Comparison of ENCODE assay signal across 11 mouse cellular contexts in genomic region chr12:72694438-72694837, GRCm38 (mm10). TPM values are rescaled to one million over a fixed set of nuclear protein-coding genes. Genes with fewer than 3 reads are reported as not detected.
DNase-seq lines count a peak whose midpoint lies in the region; ATAC-seq and TF ChIP-seq lines count a peak whose summit lies in the region.
"Had no signal": no experiment of that assay in that cellular context is flagged by ENCODE, and none has a peak within 500 bp of the region (broad histone marks: within the 10 kb centered on the region; RNA-seq: fewer than 3 reads in every experiment).

No protein-coding gene starts in this region.

- no peak for TF ChIP-seq CTCF in stomach, postnatal 0 days (IDR thresholded peaks at IDR 0.05; ENCODE audit: low read depth)
- TF ChIP-seq CTCF in forebrain, postnatal 0 days (IDR thresholded peaks at IDR 0.05; ENCODE audit: low read depth), result no peak

- H3K27me3 ChIP-seq in hindbrain, embryonic 16.5 days (replicated peaks; ENCODE audit: control insufficient read depth, insufficient read depth, low read length), result no peaks in the 10 kb centered on the region
- no peaks in the 10 kb centered on the region for H3K27me3 ChIP-seq in hindbrain, embryonic 11.5 days (ENCODE audit: control insufficient read depth, insufficient read depth, low read length)
- H3K27me3 ChIP-seq in heart, embryonic 14.5 days (ENCODE audit: control insufficient read depth, insufficient read depth, low read length), result no peaks in the 10 kb centered on the region
- no peaks in the 10 kb centered on the region for H3K27me3 ChIP-seq in stomach, postnatal 0 days (ENCODE audit: control insufficient read depth, insufficient read depth, low read length)
- H3K27me3 ChIP-seq in forebrain, postnatal 0 days (ENCODE audit: insufficient read depth, low read length), result no peaks in the 10 kb centered on the region
- H3K27me3 ChIP-seq: forebrain, embryonic 13.5 days; liver, embryonic 15.5 days had no signal

- WGBS in hindbrain, embryonic 16.5 days, result 72% methylated on average over 12 of the region's 12 CpGs
- 80% methylated on average over 12 of the region's 12 CpGs for WGBS in hindbrain, embryonic 11.5 days
- WGBS in heart, embryonic 14.5 days, result 57% methylated on average over 12 of the region's 12 CpGs
- 37% methylated on average over 12 of the region's 12 CpGs for WGBS in stomach, postnatal 0 days
- 57% methylated on average over 12 of the region's 12 CpGs for WGBS in forebrain, postnatal 0 days

- TF ChIP-seq EP300 in stomach, postnatal 0 days (optimal IDR thresholded peaks at IDR 0.05), result no peak

- H3K36me3 ChIP-seq in hindbrain, embryonic 16.5 days (ENCODE audit: control insufficient read depth, insufficient read depth, low read length), result no peaks in the 10 kb centered on the region
- no peaks in the 10 kb centered on the region for H3K36me3 ChIP-seq in hindbrain, embryonic 11.5 days (ENCODE audit: control insufficient read depth, insufficient read depth, low read length)
- H3K36me3 ChIP-seq in heart, embryonic 14.5 days (ENCODE audit: control insufficient read depth, insufficient read depth, low read length), result no peaks in the 10 kb centered on the region
- no peaks in the 10 kb centered on the region for H3K36me3 ChIP-seq in stomach, postnatal 0 days (ENCODE audit: control insufficient read depth, insufficient read depth, low read length)
- no peaks in the 10 kb centered on the region for H3K36me3 ChIP-seq in forebrain, postnatal 0 days (ENCODE audit: insufficient read depth)
- H3K36me3 ChIP-seq: liver, embryonic 15.5 days had no signal

- ATAC-seq in hindbrain, embryonic 16.5 days, result peak; percentile 30; the same call in 1 of the 2 replicates
- no peak for ATAC-seq in hindbrain, embryonic 11.5 days (ENCODE audit: low FRiP score)
- ATAC-seq in heart, embryonic 14.5 days (ENCODE audit: insufficient number of reproducible peaks, insufficient read depth, low FRiP score, low read depth), result no peak
- no peak for ATAC-seq in stomach, postnatal 0 days (ENCODE audit: low FRiP score, low TSS enrichment)
- ATAC-seq in forebrain, postnatal 0 days, result no peak

- H3K4me2 ChIP-seq in hindbrain, embryonic 16.5 days (ENCODE audit: low read length), result peak overlapping the region; percentile 10; the same call in 1 of the 2 replicates
- no peak overlapping the region for H3K4me2 ChIP-seq in hindbrain, embryonic 11.5 days (replicated peaks; ENCODE audit: low read depth, low read length)
- H3K4me2 ChIP-seq in heart, embryonic 14.5 days (ENCODE audit: low read length), result peak overlapping the region; percentile 37
- H3K4me2 ChIP-seq in stomach, postnatal 0 days (replicated peaks; ENCODE audit: low read depth), result peak overlapping the region; percentile 34
- no peak overlapping the region for H3K4me2 ChIP-seq in forebrain, postnatal 0 days (ENCODE audit: low read depth)
- H3K4me2 ChIP-seq: forebrain, embryonic 13.5 days; liver, embryonic 15.5 days had no signal

- DNase-seq in hindbrain, embryonic 11.5 days (ENCODE audit: low spot score), result no peak
- peak; percentile 21 for DNase-seq in urinary bladder, adult 2 months (ENCODE audit: low spot score)
- DNase-seq in urinary bladder, postnatal 4 days (ENCODE audit: low spot score in 2 of 2), result no peak
- DNase-seq in stomach, postnatal 0 days (ENCODE audit: low spot score), result no peak
- no peak for DNase-seq in forebrain, postnatal 0 days
- no peak for DNase-seq in layer of hippocampus, postnatal 25 days (ENCODE audit: extremely low spot score in 1 of 2, low spot score in 1 of 2)

- H3K4me3 ChIP-seq in hindbrain, embryonic 16.5 days (ENCODE audit: low read length), result no peak overlapping the region
- no peak overlapping the region for H3K4me3 ChIP-seq in hindbrain, embryonic 11.5 days (ENCODE audit: low read depth, low read length)
- no peak overlapping the region for H3K4me3 ChIP-seq in heart, embryonic 14.5 days (ENCODE audit: control insufficient read depth in 1 of 2, insufficient read depth in 1 of 2, low read depth in 1 of 2, low read length in 2 of 2)
- H3K4me3 ChIP-seq in stomach, postnatal 0 days (ENCODE audit: low read depth, low read length), result no peak overlapping the region
- H3K4me3 ChIP-seq in forebrain, postnatal 0 days (ENCODE audit: low read depth, low read length), result no peak overlapping the region
- H3K4me3 ChIP-seq: forebrain, embryonic 13.5 days; liver, embryonic 15.5 days had no signal

- H3K27ac ChIP-seq in hindbrain, embryonic 16.5 days (ENCODE audit: low read depth, low read length), result no peak overlapping the region
- no peak overlapping the region for H3K27ac ChIP-seq in hindbrain, embryonic 11.5 days (ENCODE audit: low read depth, low read length)
- H3K27ac ChIP-seq in heart, embryonic 14.5 days (replicated peaks in 1 of 2; ENCODE audit: control insufficient read depth in 1 of 2, insufficient read depth in 1 of 2, low read depth in 2 of 2, low read length in 2 of 2), result no peak overlapping the region
- no peak overlapping the region for H3K27ac ChIP-seq in stomach, postnatal 0 days (replicated peaks)
- no peak overlapping the region for H3K27ac ChIP-seq in forebrain, postnatal 0 days (ENCODE audit: low read depth, low read length)
- H3K27ac ChIP-seq: forebrain, embryonic 13.5 days; liver, embryonic 15.5 days had no signal

- H3K9me3 ChIP-seq in hindbrain, embryonic 16.5 days (ENCODE audit: control insufficient read depth, low read length), result no peaks in the 10 kb centered on the region
- no peaks in the 10 kb centered on the region for H3K9me3 ChIP-seq in hindbrain, embryonic 11.5 days (ENCODE audit: control insufficient read depth, low read length)
- no peaks in the 10 kb centered on the region for H3K9me3 ChIP-seq in heart, embryonic 14.5 days (ENCODE audit: control insufficient read depth, low read length)
- no peaks in the 10 kb centered on the region for H3K9me3 ChIP-seq in stomach, postnatal 0 days (ENCODE audit: control insufficient read depth, low read length)
- H3K9me3 ChIP-seq in forebrain, postnatal 0 days (ENCODE audit: low read length), result no peaks in the 10 kb centered on the region
- H3K9me3 ChIP-seq: forebrain, embryonic 13.5 days; liver, embryonic 15.5 days had no signal

- no peaks in the 10 kb centered on the region for H3K4me1 ChIP-seq in hindbrain, embryonic 16.5 days (ENCODE audit: control insufficient read depth, insufficient read depth, low read depth, low read length)
- H3K4me1 ChIP-seq in hindbrain, embryonic 11.5 days (replicated peaks; ENCODE audit: control insufficient read depth, insufficient read depth, low read length), result no peaks in the 10 kb centered on the region
- H3K4me1 ChIP-seq in heart, embryonic 14.5 days (ENCODE audit: control insufficient read depth in 2 of 2, insufficient read depth in 2 of 2, low read length in 2 of 2), result no peaks in the 10 kb centered on the region; a peak in 1 of 4 replicates
- no peaks in the 10 kb centered on the region for H3K4me1 ChIP-seq in stomach, postnatal 0 days (replicated peaks; ENCODE audit: control insufficient read depth, insufficient read depth)
- no peaks in the 10 kb centered on the region for H3K4me1 ChIP-seq in forebrain, postnatal 0 days (ENCODE audit: insufficient read depth)
- H3K4me1 ChIP-seq: forebrain, embryonic 13.5 days; liver, embryonic 15.5 days had no signal

- no peak overlapping the region for H3K9ac ChIP-seq in hindbrain, embryonic 16.5 days (ENCODE audit: low read depth, low read length)
- H3K9ac ChIP-seq in hindbrain, embryonic 11.5 days (ENCODE audit: low read depth, low read length), result no peak overlapping the region
- no peak overlapping the region for H3K9ac ChIP-seq in heart, embryonic 14.5 days (ENCODE audit: low read length)
- no peak overlapping the region for H3K9ac ChIP-seq in stomach, postnatal 0 days (ENCODE audit: low read length)
- no peak overlapping the region for H3K9ac ChIP-seq in forebrain, postnatal 0 days
- H3K9ac ChIP-seq: forebrain, embryonic 13.5 days; liver, embryonic 15.5 days had no signal

RNA-seq across cellular contexts. Expression of gene Dhrs7, which starts 29.7 kb away (rescaled TPM):
- 20.4 and 22.7 TPM in 2 replicates for polyA plus RNA-seq in hindbrain, embryonic 16.5 days (2015; fragmentation: Nextera tagmentation; extraction: Ambion mirVana)
- polyA plus RNA-seq in hindbrain, embryonic 11.5 days (2014; fragmentation: Nextera tagmentation; extraction: Ambion mirVana), result 7.1 and 9.5 TPM in 2 replicates
- polyA plus RNA-seq in urinary bladder, adult 2 months (2012; rRNA removed), result 88.7 and 94.8 TPM in 2 replicates
- polyA plus RNA-seq in heart, embryonic 14.5 days (2014; fragmentation: Nextera tagmentation; extraction: Ambion mirVana), result 87.0 and 96.1 TPM in 2 replicates
- polyA plus RNA-seq in stomach, postnatal 0 days (2015; fragmentation: Nextera tagmentation; extraction: Ambion mirVana), result 54.1 and 55.9 TPM in 2 replicates
- total RNA-seq in forebrain, postnatal 0 days (2014; rRNA removed), result 13.5 and 14.0 TPM in 2 replicates
- 20.4 and 23.8 TPM in 2 replicates for polyA plus RNA-seq in forebrain, postnatal 0 days (2015; fragmentation: Nextera tagmentation; extraction: Ambion mirVana)
- 10 to 100 TPM; 43.9 to 47.9 TPM for total RNA-seq in layer of hippocampus, postnatal 25 days (2021)

RNA-seq across cellular contexts. Expression of gene Gm4756, which starts 45.0 kb away (rescaled TPM):
- polyA plus RNA-seq in hindbrain, embryonic 16.5 days (2015; fragmentation: Nextera tagmentation; extraction: Ambion mirVana), result not detected in 2 replicates
- not detected in 2 replicates for polyA plus RNA-seq in hindbrain, embryonic 11.5 days (2014; fragmentation: Nextera tagmentation; extraction: Ambion mirVana)
- not detected in 2 replicates for polyA plus RNA-seq in urinary bladder, adult 2 months (2012; rRNA removed)
- polyA plus RNA-seq in heart, embryonic 14.5 days (2014; fragmentation: Nextera tagmentation; extraction: Ambion mirVana), result not detected in 2 replicates
- not detected in 2 replicates for polyA plus RNA-seq in stomach, postnatal 0 days (2015; fragmentation: Nextera tagmentation; extraction: Ambion mirVana)
- not detected in 2 replicates for total RNA-seq in forebrain, postnatal 0 days (2014; rRNA removed)
- polyA plus RNA-seq in forebrain, postnatal 0 days (2015; fragmentation: Nextera tagmentation; extraction: Ambion mirVana), result not detected in 2 replicates
- not detected for total RNA-seq in layer of hippocampus, postnatal 25 days (2021)
- total RNA-seq: layer of hippocampus, adult 18-20 months had no signal
- polyA plus RNA-seq: forebrain, embryonic 13.5 days; liver, embryonic 15.5 days had no signal

Comparison
In these comparisons a context has a peak if more than half of its experiments do, and no peak if none do; other contexts are left out.
1. H3K4me2 ChIP-seq: peak in hindbrain, embryonic 16.5 days (single experiment), heart, embryonic 14.5 days (single experiment) and stomach, postnatal 0 days (single experiment); none in hindbrain, embryonic 11.5 days (single experiment) and forebrain, postnatal 0 days (single experiment).